Comparison of ENCODE assay signal across 15 mouse cellular contexts in the genomic region with DNA sequence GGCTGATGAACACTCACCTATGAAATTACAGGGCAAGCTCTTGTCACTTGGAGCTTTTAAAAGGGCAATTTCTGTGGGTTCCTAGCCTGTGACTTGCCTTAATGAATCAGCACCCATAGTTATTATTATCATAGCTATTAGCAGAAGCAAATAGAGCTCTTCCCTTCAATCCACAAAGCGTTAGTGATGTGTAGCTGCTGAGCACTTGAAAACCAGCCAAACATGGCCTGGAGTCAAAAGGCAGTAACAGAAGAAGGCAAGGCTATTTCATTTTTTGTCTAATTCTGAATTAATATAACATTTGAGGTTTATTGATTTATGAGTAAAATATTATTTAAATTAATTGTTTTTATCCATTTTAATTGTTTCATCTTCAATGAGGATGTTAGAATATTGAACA.
"Had no signal": no experiment of that assay in that cellular context is flagged by ENCODE, and none has a peak within 500 bp of the region (broad histone marks: within the 10 kb centered on the region; RNA-seq: fewer than 3 reads in every experiment).

No protein-coding gene starts in this region.

- H3K27me3 ChIP-seq: kidney, embryonic 15.5 days; liver, embryonic 13.5 days; midbrain, embryonic 12.5 days; midbrain, embryonic 15.5 days; neural tube, embryonic 12.5 days; neural tube, embryonic 15.5 days had no signal

- H3K4me1 ChIP-seq: liver, embryonic 13.5 days; neural tube, embryonic 15.5 days had no signal

- H3K4me3 ChIP-seq: kidney, embryonic 15.5 days; liver, embryonic 13.5 days; midbrain, embryonic 12.5 days; midbrain, embryonic 15.5 days; neural tube, embryonic 12.5 days; neural tube, embryonic 15.5 days had no signal

- H3K27ac ChIP-seq: kidney, embryonic 15.5 days; liver, embryonic 13.5 days; macrophage; midbrain, embryonic 12.5 days; midbrain, embryonic 15.5 days; neural tube, embryonic 12.5 days; neural tube, embryonic 15.5 days had no signal

- H3K36me3 ChIP-seq: kidney, embryonic 15.5 days; liver, embryonic 13.5 days; midbrain, embryonic 12.5 days; midbrain, embryonic 15.5 days; neural tube, embryonic 12.5 days; neural tube, embryonic 15.5 days had no signal

- ATAC-seq: intestine, postnatal 0 days; midbrain, embryonic 15.5 days had no signal

- H3K9ac ChIP-seq: kidney, embryonic 15.5 days; liver, embryonic 13.5 days; midbrain, embryonic 12.5 days; midbrain, embryonic 15.5 days; neural tube, embryonic 12.5 days; neural tube, embryonic 15.5 days had no signal

- DNase-seq: kidney, adult 2 months; kidney, postnatal 10 days; kidney, postnatal 36 days; liver, embryonic 13.5 days; right cerebral cortex, adult 18-20 months; right cerebral cortex, postnatal 14 days; right cerebral cortex, postnatal 4 days; thymus, postnatal 25 days had no signal

- H3K9me3 ChIP-seq: kidney, embryonic 15.5 days; liver, embryonic 13.5 days; midbrain, embryonic 12.5 days; midbrain, embryonic 15.5 days; neural tube, embryonic 12.5 days; neural tube, embryonic 15.5 days had no signal

- H3K4me2 ChIP-seq: kidney, embryonic 15.5 days; liver, embryonic 13.5 days; midbrain, embryonic 12.5 days; midbrain, embryonic 15.5 days; neural tube, embryonic 12.5 days; neural tube, embryonic 15.5 days had no signal
